ENCODE assay signal across 17 mouse cellular contexts in genomic region chr5:12993826-12994225, GRCm38 (mm10).
"Had no signal": no experiment of that assay in that cellular context is flagged by ENCODE, and none has a peak within 500 bp of the region (broad histone marks: within the 10 kb centered on the region; RNA-seq: fewer than 3 reads in every experiment).

No protein-coding gene starts in this region.

- DNase-seq: lung, adult 2 months; lung, postnatal 14 days; lung, postnatal 36 days; right cerebral cortex, postnatal 14 days; thymus, adult 2 months; thymus, postnatal 25 days; thymus, postnatal 4 days had no signal

- H3K4me1 ChIP-seq: lung, embryonic 15.5 days; megakaryocyte, embryonic 14.5 days; midbrain, embryonic 13.5 days; midbrain, embryonic 15.5 days; neural tube, embryonic 12.5 days; stomach, embryonic 15.5 days had no signal

- H3K27me3 ChIP-seq: lung, embryonic 15.5 days; megakaryocyte, embryonic 14.5 days; midbrain, embryonic 13.5 days; midbrain, embryonic 15.5 days; neural tube, embryonic 12.5 days; stomach, embryonic 15.5 days had no signal

- H3K27ac ChIP-seq: lung, embryonic 15.5 days; macrophage; midbrain, embryonic 13.5 days; midbrain, embryonic 15.5 days; neural tube, embryonic 12.5 days; stomach, embryonic 15.5 days; stomach, postnatal 0 days had no signal

- H3K9me3 ChIP-seq: lung, embryonic 15.5 days; megakaryocyte, embryonic 14.5 days; midbrain, embryonic 13.5 days; midbrain, embryonic 15.5 days; neural tube, embryonic 12.5 days; stomach, embryonic 15.5 days had no signal

- ATAC-seq: lung, postnatal 0 days; midbrain, embryonic 13.5 days; midbrain, embryonic 15.5 days had no signal

- H3K4me2 ChIP-seq: lung, embryonic 15.5 days; midbrain, embryonic 11.5 days; midbrain, embryonic 13.5 days; midbrain, embryonic 15.5 days; neural tube, embryonic 12.5 days; stomach, embryonic 15.5 days had no signal

- H3K4me3 ChIP-seq: lung, embryonic 15.5 days; megakaryocyte, embryonic 14.5 days; midbrain, embryonic 13.5 days; midbrain, embryonic 15.5 days; neural tube, embryonic 12.5 days; stomach, embryonic 15.5 days had no signal

- H3K36me3 ChIP-seq: lung, embryonic 15.5 days; midbrain, embryonic 13.5 days; midbrain, embryonic 15.5 days; neural tube, embryonic 12.5 days; stomach, embryonic 15.5 days had no signal

- H3K9ac ChIP-seq: lung, embryonic 15.5 days; midbrain, embryonic 13.5 days; midbrain, embryonic 15.5 days; neural tube, embryonic 12.5 days; stomach, embryonic 15.5 days had no signal
